Mouse (Mus musculus) bone marrow macrophage, adult 2 months (primary cell): Measurements from ENCODE around the gene Rbms3.

ENCODE experiments used
- CTCF ChIP-seq: IDR thresholded peaks from 2 replicates; pipeline ENCODE4 v1.5.1; 2012; ENCODE audit warnings: low read depth, mild to moderate bottlenecking, low read length, moderate library complexity
- POLR2A ChIP-seq: IDR thresholded peaks from 2 replicates; pipeline ENCODE4 v1.6.1; 2012; ENCODE audit warnings: mild to moderate bottlenecking, low read depth, low read length, borderline replicate concordance

GRCm38 (mm10) chr9:117088309-117088708 is 541.4 kb downstream of the Rbms3 start:
- TF ChIP-seq POLR2A (no peak), CTCF (no peak)
